Comparison of ENCODE assay signal across 10 mouse cellular contexts in genomic region chr5:149908376-149909078, GRCm38 (mm10).
DNase-seq lines count a peak whose midpoint lies in the region; ATAC-seq and TF ChIP-seq lines count a peak whose summit lies in the region.
"Had no signal": no experiment of that assay in that cellular context is flagged by ENCODE, and none has a peak within 500 bp of the region (broad histone marks: within the 10 kb centered on the region; RNA-seq: fewer than 3 reads in every experiment).

No protein-coding gene starts in this region.

- TF ChIP-seq CTCF in hindbrain, postnatal 0 days (IDR thresholded peaks at IDR 0.05; ENCODE audit: low read depth): no peak

- no peaks in the 10 kb centered on the region for H3K4me1 ChIP-seq in hindbrain, postnatal 0 days (ENCODE audit: insufficient read depth, low read length)
- no peaks in the 10 kb centered on the region for H3K4me1 ChIP-seq in hindbrain, embryonic 12.5 days
- peaks cover 31% of the 10 kb centered on the region for H3K4me1 ChIP-seq in kidney, embryonic 16.5 days (ENCODE audit: insufficient read depth, low read length)

- H3K4me2 ChIP-seq in hindbrain, postnatal 0 days (ENCODE audit: low read depth, low read length): no peak overlapping the region
- no peak overlapping the region for H3K4me2 ChIP-seq in hindbrain, embryonic 12.5 days (replicated peaks)
- H3K4me2 ChIP-seq in kidney, embryonic 16.5 days (replicated peaks; ENCODE audit: low read depth, low read length): no peak overlapping the region

- H3K36me3 ChIP-seq in hindbrain, postnatal 0 days (ENCODE audit: insufficient read depth, low read length): no peaks in the 10 kb centered on the region
- H3K36me3 ChIP-seq in hindbrain, embryonic 12.5 days: no peaks in the 10 kb centered on the region
- no peaks in the 10 kb centered on the region for H3K36me3 ChIP-seq in kidney, embryonic 16.5 days (ENCODE audit: insufficient read depth, low read length)

- 46% methylated on average over 4 of the region's 4 CpGs for WGBS in hindbrain, postnatal 0 days
- WGBS in hindbrain, embryonic 12.5 days: 74% methylated on average over 4 of the region's 4 CpGs
- WGBS in kidney, embryonic 16.5 days: 25% methylated on average over 4 of the region's 4 CpGs

- no peak overlapping the region for H3K9ac ChIP-seq in hindbrain, postnatal 0 days (replicated peaks; ENCODE audit: low read length)
- no peak overlapping the region for H3K9ac ChIP-seq in hindbrain, embryonic 12.5 days
- H3K9ac ChIP-seq in kidney, embryonic 16.5 days (replicated peaks; ENCODE audit: low read length): no peak overlapping the region

- ATAC-seq in hindbrain, postnatal 0 days: 0 out of 2 replicates have a peak, but pooled peaks have one; percentile 27
- no peak for ATAC-seq in hindbrain, embryonic 12.5 days (ENCODE audit: low FRiP score)
- no peak; the same call in 1 of the 2 replicates for ATAC-seq in kidney, embryonic 16.5 days (ENCODE audit: low FRiP score, low TSS enrichment)

- peak; percentile 62 for DNase-seq in hindbrain, postnatal 0 days (ENCODE audit: low spot score)
- peak; percentile 11 for DNase-seq in 416B (ENCODE audit: low read depth)
- DNase-seq in heart, adult 9 months (ENCODE audit: low spot score in 2 of 2): peak; percentile 12 to 19
- DNase-seq in thymus, postnatal 36 days: no peak
- DNase-seq in Muller cell, postnatal 12 days (ENCODE audit: inconsistent ontology term): no peak
- no peak for DNase-seq in gastrocnemius, postnatal 4 days (ENCODE audit: low spot score in 2 of 2)
- DNase-seq: gastrocnemius, postnatal 36 days; retina, postnatal 1 day had no signal

- no peaks in the 10 kb centered on the region for H3K9me3 ChIP-seq in hindbrain, postnatal 0 days (ENCODE audit: low read length)
- H3K9me3 ChIP-seq in hindbrain, embryonic 12.5 days (replicated peaks): no peaks in the 10 kb centered on the region
- no peaks in the 10 kb centered on the region for H3K9me3 ChIP-seq in kidney, embryonic 16.5 days (ENCODE audit: low read length)

- no peak overlapping the region for H3K27ac ChIP-seq in hindbrain, postnatal 0 days
- no peak overlapping the region for H3K27ac ChIP-seq in hindbrain, embryonic 12.5 days
- H3K27ac ChIP-seq in kidney, embryonic 16.5 days (ENCODE audit: low read length): peak overlapping the region; percentile 70

- H3K27me3 ChIP-seq in hindbrain, postnatal 0 days (ENCODE audit: insufficient read depth, low read length): no peaks in the 10 kb centered on the region
- no peaks in the 10 kb centered on the region for H3K27me3 ChIP-seq in hindbrain, embryonic 12.5 days
- no peaks in the 10 kb centered on the region for H3K27me3 ChIP-seq in kidney, embryonic 16.5 days (ENCODE audit: insufficient read depth, low read length)

- H3K4me3 ChIP-seq in hindbrain, postnatal 0 days (ENCODE audit: low read length): no peak overlapping the region
- no peak overlapping the region for H3K4me3 ChIP-seq in hindbrain, embryonic 12.5 days
- H3K4me3 ChIP-seq in kidney, embryonic 16.5 days (ENCODE audit: low read length): no peak overlapping the region

Comparison
In these comparisons a context has a peak if more than half of its experiments do, and no peak if none do; other contexts are left out.
1. DNase-seq: peak in hindbrain, postnatal 0 days (single experiment), 416B (single experiment) and heart, adult 9 months (2 of 2); none in thymus, postnatal 36 days (0 of 2), Muller cell, postnatal 12 days (single experiment) and gastrocnemius, postnatal 4 days (0 of 2).